Mouse (Mus musculus) brain, adult 2 months (tissue): ENCODE measurements around the gene Col4a2.

Experiments
- DNase-seq: peaks from one replicate; pipeline ENCODE4 v3.0.0; 2011; ENCODE audit warnings: low read depth, low spot score

The Col4a2 gene

GRCm38 (mm10) chr8:11312349-11313175 is at the start of gene Col4a2, which contains the start of gene Col4a1:
TSS of gene Col4a2 (plus strand) at chr8:11312805.
TSS of gene Col4a1 (minus strand) at chr8:11312826.
- DNase-seq, result peak; percentile 85

- DNase-seq, result no peak
Measured at GRCm38 (mm10) chr8:11263848-11264247, 48.8 kb upstream of the Col4a2 start.

GRCm38 (mm10) chr8:11265971-11266370 is 46.6 kb upstream of the Col4a2 start:
- DNase-seq, result no peak

GRCm38 (mm10) chr8:11266471-11266870 is 46.1 kb upstream of the Col4a2 start:
- DNase-seq, result no peak

GRCm38 (mm10) chr8:11268753-11269152 is 43.9 kb upstream of the Col4a2 start:
- DNase-seq, result peak; percentile 51

- peak; percentile 17 for DNase-seq
Measured at GRCm38 (mm10) chr8:11270826-11271225, 41.8 kb upstream of the Col4a2 start.

GRCm38 (mm10) chr8:11272205-11272604 is 40.4 kb upstream of the Col4a2 start:
- DNase-seq, result no peak

- DNase-seq, result peak; percentile 93
Measured at GRCm38 (mm10) chr8:11273506-11274158, 39.0 kb upstream of the Col4a2 start.

GRCm38 (mm10) chr8:11274415-11274814 is 38.2 kb upstream of the Col4a2 start:
- DNase-seq, result no peak

- DNase-seq, result no peak
Measured at GRCm38 (mm10) chr8:11276286-11276685, 36.3 kb upstream of the Col4a2 start.

- DNase-seq, result peak; percentile 9
Measured at GRCm38 (mm10) chr8:11277602-11278051, 35.0 kb upstream of the Col4a2 start.

- DNase-seq, result no peak
Measured at GRCm38 (mm10) chr8:11278101-11278611, 34.4 kb upstream of the Col4a2 start.

GRCm38 (mm10) chr8:11279296-11279826 is 33.2 kb upstream of the Col4a2 start:
- no peak for DNase-seq

GRCm38 (mm10) chr8:11280721-11281268 is 31.8 kb upstream of the Col4a2 start:
- no peak for DNase-seq

- DNase-seq, result peak; percentile 31
Measured at GRCm38 (mm10) chr8:11282139-11282538, 30.5 kb upstream of the Col4a2 start.

GRCm38 (mm10) chr8:11282696-11283095 is 29.9 kb upstream of the Col4a2 start:
- DNase-seq, result no peak

- DNase-seq, result no peak
Measured at GRCm38 (mm10) chr8:11283217-11283616, 29.4 kb upstream of the Col4a2 start.

- DNase-seq, result no peak
Measured at GRCm38 (mm10) chr8:11285437-11285836, 27.2 kb upstream of the Col4a2 start.

GRCm38 (mm10) chr8:11287139-11287538 is 25.5 kb upstream of the Col4a2 start:
- no peak for DNase-seq

GRCm38 (mm10) chr8:11288286-11288685 is 24.3 kb upstream of the Col4a2 start:
- no peak for DNase-seq

- DNase-seq, result no peak
Measured at GRCm38 (mm10) chr8:11290533-11290932, 22.1 kb upstream of the Col4a2 start.

- DNase-seq, result no peak
Measured at GRCm38 (mm10) chr8:11292611-11293010, 20.0 kb upstream of the Col4a2 start.
